In genomic region chr2:138365391-138365790, GRCm38 (mm10) we compare ENCODE assay signal across 24 mouse cellular contexts.
DNase-seq lines count a peak whose midpoint lies in the region; ATAC-seq lines count a peak whose summit lies in the region.
"Had no signal": no experiment of that assay in that cellular context is flagged by ENCODE, and none has a peak within 500 bp of the region (broad histone marks: within the 10 kb centered on the region; RNA-seq: fewer than 3 reads in every experiment).

No protein-coding gene starts in this region.

- no peak overlapping the region for H3K9ac ChIP-seq in kidney, embryonic 15.5 days
- H3K9ac ChIP-seq: embryonic facial prominence, embryonic 12.5 days; forebrain, embryonic 13.5 days; forebrain, embryonic 15.5 days had no signal

- H3K4me1 ChIP-seq in kidney, embryonic 15.5 days, result no peaks in the 10 kb centered on the region
- H3K4me1 ChIP-seq: forebrain, embryonic 13.5 days; forebrain, embryonic 15.5 days had no signal

- no peak overlapping the region for H3K4me2 ChIP-seq in kidney, embryonic 15.5 days
- H3K4me2 ChIP-seq: embryonic facial prominence, embryonic 12.5 days; forebrain, embryonic 13.5 days; forebrain, embryonic 15.5 days had no signal

- WGBS in kidney, embryonic 15.5 days, result 85% methylated on average over 4 of the region's 4 CpGs

- DNase-seq in kidney, adult 18-20 months, result peak; percentile 45
- peak; percentile 61 to 76 for DNase-seq in kidney, adult 8-10 months
- DNase-seq in kidney, postnatal 10 days, result no peak
- DNase-seq in kidney, postnatal 25 days, result peak; percentile 31 to 37
- DNase-seq in kidney, postnatal 14 days, result no peak
- peak; percentile 61 to 69 for DNase-seq in kidney, postnatal 36 days
- DNase-seq: adrenal gland, adult 8-10 months; adrenal gland, postnatal 14 days; adrenal gland, postnatal 36 days; cerebellum, adult 11-12 months; cerebellum, adult 2 months; cerebellum, adult 9-10 months; cerebellum, postnatal 10 days; cerebellum, postnatal 25 days had no signal

- H3K27ac ChIP-seq in kidney, embryonic 15.5 days, result no peak overlapping the region
- H3K27ac ChIP-seq: embryonic facial prominence, embryonic 10.5 days; embryonic facial prominence, embryonic 12.5 days; forebrain, embryonic 13.5 days; forebrain, embryonic 15.5 days had no signal

- H3K36me3 ChIP-seq in kidney, embryonic 15.5 days, result no peaks in the 10 kb centered on the region
- H3K36me3 ChIP-seq: embryonic facial prominence, embryonic 10.5 days; embryonic facial prominence, embryonic 12.5 days; forebrain, embryonic 15.5 days; G1E had no signal

- no peaks in the 10 kb centered on the region for H3K27me3 ChIP-seq in kidney, embryonic 15.5 days
- H3K27me3 ChIP-seq: CH12.LX; embryonic facial prominence, embryonic 12.5 days; forebrain, embryonic 13.5 days; forebrain, embryonic 15.5 days had no signal

- no peak for ATAC-seq in kidney, embryonic 15.5 days (replicated peaks; ENCODE audit: low FRiP score)
- no peak for ATAC-seq in CD4-positive, CD25-positive, alpha-beta regulatory T cell, adult 4 months
- ATAC-seq: activated CD4-positive, CD25-positive, alpha-beta regulatory T cell, adult 4 months; forebrain, embryonic 13.5 days; forebrain, embryonic 15.5 days; Patski had no signal

- H3K4me3 ChIP-seq in kidney, embryonic 15.5 days (replicated peaks), result no peak overlapping the region
- H3K4me3 ChIP-seq: embryonic facial prominence, embryonic 10.5 days; embryonic facial prominence, embryonic 12.5 days; forebrain, embryonic 13.5 days; forebrain, embryonic 15.5 days had no signal

- H3K9me3 ChIP-seq in kidney, embryonic 15.5 days (replicated peaks), result no peaks in the 10 kb centered on the region
- H3K9me3 ChIP-seq: embryonic facial prominence, embryonic 10.5 days; embryonic facial prominence, embryonic 12.5 days; forebrain, embryonic 13.5 days; forebrain, embryonic 15.5 days had no signal

Comparison
In these comparisons a context has a peak if more than half of its experiments do, and no peak if none do; other contexts are left out.
1. DNase-seq: peak in kidney, adult 18-20 months (single experiment), kidney, adult 8-10 months (2 of 2), kidney, postnatal 25 days (2 of 2) and kidney, postnatal 36 days (2 of 2); none in kidney, postnatal 10 days (single experiment) and kidney, postnatal 14 days (single experiment).